Mouse (Mus musculus): ENCODE results near the gene Top1.
A peak's percentile ranks its signal among the peaks of the same experiment; 100 is the strongest.
"Not testable (repeated sequence)": the region's sequence is repeated elsewhere in the genome, so short reads cannot be mapped to it uniquely, and the experiment has no call there.

Top1 gene

DNA sequence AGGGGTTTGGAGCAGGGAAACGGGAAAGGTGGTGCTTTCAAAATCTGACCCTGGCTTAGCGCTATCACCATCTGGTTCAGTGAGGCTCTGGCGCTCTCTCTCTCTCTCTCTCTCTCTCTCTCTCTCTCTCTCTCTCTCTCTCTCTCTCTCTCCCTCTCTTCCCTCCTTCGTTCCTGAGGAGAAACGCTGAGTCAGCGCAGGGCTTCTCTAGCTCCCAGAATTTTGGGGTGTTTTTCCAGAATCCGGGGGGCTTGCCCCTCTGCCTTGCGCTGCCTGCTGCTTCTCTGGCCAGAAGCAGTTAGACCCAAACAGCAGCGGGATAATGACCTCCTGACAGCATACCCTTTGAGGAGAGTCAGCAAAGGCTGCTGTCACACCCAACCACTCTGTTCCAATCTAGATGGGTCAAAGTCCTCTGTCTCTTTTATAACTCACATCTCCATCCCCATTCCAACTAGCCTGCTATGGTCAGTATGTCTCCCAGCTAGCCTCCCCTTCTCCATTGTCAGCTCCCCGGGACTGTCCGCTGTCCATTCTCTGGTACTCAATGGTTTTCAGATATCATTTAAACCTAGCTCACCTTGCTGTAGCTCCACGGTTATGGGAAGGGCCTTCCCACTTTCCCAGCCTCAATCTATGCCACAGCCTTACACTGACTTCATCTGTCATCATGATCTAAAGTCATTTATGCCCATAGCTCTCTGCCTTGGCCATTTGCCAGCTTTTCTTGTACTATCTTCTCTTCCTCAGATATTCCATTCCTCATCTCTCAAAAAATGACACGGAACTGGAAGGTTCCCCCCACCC lies 5.6 kb upstream of the Top1 start:
- DNase-seq, result no peak

DNA sequence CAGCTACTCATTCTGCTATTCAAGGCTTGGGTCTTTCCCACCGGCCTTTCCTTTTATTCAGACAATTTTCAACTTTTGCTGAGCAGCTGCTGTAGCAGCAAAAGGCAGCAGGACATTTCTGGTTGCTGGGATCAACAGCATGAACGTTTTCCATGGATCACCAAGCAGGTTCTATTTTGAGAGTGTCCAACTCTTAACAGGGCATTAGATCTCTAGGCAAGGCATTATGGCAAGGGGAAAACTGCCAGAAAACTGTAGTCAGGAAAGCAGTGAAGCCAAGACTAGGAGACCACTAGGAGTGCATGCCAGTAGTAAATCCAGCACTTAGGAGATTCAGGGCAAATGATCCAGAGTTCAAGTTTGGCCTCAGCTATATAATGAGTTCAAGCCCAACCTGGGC lies 4.5 kb upstream of the Top1 start:
- DNase-seq, result peak; percentile 36

DNA sequence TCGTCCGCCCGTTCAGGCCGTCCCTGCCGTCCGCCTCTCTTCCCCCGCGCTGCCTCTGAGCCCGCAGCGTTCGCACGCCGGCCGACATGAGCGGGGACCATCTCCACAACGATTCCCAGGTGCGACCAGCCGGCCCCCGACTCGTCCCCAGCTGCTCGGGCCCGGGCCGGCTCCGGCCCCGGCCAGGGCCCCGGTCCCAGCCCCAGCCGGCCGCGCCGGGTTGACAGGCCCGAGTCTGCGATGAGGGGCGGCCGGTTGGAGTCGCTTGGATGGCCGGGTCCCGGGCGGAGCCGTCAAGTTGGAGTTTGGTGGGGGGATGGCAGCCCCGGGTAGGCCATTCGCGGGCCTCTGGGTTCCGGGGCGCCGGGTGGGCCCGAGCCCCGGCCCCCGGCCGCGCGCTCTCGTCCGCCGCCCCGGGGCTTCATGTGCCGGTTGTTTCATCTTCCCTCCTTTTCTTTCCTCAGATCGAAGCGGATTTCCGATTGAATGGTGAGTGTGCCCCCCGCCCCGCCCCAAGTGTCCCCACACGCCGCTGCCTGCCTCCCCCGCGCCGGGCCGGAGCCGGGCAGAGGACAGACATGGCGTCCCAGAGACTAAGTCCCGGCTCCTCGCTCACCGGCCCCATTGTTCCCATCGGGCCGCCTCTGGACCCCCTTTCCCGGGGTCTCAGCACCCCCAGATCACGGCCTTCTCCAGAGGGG lies 606 bp downstream of the Top1 start:
- peak; percentile 34 for DNase-seq

DNA sequence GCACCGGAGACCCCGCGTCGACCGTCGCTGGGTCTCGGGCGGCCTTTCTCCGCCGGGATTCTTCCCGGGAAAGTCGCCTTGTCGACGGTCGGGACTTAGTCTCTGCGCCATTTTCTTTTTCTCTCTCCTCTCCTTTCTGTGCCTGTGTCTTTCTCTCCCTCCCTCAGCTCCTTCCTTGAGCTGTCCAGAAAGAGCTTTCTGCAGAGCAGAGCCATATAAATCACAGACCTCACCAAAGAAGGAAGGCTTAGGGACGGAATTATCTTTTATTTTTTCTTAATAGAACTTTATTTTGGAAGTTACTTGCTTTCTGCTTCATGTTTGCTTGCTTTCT lies 1.1 kb downstream of the Top1 start:
- DNase-seq, result no peak

DNA sequence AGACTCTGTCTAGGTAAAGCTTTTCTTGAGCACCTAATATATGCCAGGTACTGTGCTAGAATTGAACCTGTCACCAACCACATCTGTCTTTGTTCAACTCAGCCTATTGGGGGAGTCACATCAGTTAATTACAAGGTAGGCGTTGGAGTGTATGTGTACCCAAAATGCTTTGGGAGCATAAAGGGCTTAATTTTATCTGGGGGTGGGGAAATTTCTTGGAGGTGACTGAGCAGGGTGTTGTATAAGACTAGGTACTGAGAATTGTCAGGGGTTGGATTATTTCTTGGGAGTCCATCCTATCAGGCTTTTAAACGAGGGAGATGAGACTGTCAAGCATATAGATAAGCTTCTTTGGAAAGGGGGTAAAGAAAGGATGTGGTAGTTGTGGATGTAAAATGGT lies 2.4 kb downstream of the Top1 start:
- DNase-seq, result no peak

DNA sequence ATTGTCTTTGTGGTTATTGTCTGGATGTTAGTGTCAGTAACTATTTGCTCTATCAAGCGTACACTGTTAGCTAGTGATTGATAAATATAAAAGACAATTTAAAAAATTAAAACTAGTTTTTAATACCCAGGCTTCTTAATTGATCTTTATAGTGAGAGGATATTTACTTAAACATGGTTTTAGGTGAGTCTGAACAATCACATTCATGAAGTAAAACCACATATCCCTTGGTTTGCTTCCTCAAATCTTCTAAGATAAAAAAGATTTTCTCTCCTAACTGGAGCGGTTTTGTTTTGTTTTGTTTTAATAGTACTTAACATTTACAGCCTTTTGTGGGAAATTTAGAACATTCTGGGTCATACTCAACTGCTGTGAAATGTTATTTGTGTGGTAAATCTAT lies 3.4 kb downstream of the Top1 start:
- DNase-seq, result no peak

DNA sequence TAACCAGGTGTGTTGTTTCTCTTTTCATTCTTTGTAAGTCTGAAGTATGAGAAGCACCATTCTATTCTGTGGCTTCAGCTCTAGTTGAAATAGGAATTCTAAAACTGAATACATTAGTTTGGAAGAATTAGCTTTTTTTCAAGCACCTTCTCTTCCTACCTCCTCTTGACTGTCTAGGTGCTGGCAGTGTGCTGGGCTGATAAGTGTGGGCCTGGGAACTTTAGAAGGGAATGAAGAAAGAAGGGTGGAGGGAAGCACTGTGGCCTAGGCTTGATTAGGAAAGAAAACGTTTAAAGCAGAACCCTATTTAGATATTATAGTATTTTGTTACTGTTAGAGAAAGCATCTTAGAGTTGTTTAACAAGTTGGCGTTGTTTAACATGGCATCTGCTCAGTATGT lies 5.5 kb downstream of the Top1 start:
- no peak for DNase-seq

DNA sequence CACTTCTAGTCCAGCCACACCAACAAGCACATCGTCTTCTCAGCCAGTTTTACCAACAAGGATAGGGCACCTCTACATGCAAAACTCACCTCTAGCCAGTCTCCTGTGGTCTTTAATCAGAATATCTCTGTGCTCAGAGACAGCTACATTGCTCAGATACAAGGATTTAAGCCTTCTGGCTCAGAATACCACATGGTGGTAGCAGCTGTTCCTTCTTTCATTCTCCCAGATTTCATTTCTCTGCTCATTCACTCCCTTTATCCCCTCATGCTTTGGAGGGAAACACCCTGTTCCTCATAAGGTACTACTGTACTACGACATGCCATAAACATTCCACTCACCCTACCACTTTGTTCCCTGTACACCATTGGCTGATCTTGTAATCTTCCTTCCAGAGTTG lies 7.5 kb downstream of the Top1 start:
- DNase-seq, result no peak

DNA sequence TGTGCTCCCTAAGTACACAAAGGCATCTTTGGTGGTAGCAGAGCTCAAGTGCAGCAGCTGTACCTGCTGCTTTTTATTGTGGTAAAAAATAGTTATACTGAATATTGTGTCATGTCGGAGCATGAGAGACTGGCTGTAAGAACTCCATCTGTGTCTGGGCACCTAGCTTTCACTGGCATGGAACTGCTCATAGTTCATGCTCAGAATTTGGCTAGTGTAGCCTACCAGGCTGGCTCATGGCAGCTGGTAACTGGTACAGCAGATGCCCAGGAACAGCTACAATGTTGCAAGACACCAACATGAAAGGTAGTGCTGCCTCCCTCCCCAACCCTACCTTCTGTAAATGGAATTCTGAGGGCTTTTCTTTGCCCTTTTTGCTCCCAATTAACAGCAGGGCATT lies 9.9 kb downstream of the Top1 start:
- no peak for DNase-seq

DNA sequence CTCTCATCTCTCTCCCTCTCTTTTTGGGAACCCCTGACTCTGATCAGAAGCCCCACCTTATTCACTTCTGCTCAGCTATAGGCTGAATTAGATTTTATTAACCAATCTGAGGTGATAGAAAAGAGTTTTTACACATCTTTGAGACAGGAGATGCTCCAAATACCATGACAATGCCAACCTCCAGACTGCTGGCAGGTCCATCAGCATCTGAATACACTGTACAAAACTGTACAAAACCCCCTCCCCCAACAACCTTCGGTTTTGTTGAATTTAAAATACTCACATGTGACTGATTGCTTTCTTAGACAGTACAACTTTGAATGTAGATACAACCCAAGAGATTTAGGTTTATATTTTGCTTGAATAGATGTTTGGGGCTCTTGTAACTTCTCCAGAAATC lies 10.5 kb downstream of the Top1 start:
- DNase-seq, result no peak

DNA sequence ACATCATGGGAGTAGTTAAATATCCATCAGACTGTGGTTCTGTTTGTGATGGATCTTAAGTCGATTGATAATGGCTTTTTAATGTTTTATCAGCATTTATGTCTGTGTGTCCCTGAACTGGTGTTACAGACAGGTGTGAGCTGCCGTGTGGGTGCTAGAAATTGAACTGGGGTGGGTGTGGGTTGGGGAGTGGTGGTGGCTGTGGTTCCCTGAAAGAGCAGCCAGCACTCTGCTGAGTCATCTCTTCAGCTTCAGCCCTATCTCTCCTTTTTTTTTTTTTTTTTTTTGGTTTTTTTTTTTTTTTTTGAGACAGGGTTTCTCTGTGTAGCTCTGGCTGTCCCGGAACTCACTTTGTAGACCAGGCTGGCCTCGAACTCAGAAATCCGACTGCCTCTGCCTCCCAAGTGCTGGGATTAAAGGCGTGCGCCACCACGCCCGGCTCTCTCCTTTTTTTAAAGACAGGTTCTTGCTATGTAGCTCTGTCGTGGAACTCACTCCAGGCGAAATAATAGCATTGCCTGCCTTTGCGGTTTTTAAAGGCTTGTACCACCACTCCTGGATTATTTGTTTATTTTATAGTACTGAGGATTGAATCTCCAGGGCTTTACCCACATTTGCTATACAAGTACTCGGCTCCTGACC lies 12.2 kb downstream of the Top1 start:
- DNase-seq, result no peak

DNA sequence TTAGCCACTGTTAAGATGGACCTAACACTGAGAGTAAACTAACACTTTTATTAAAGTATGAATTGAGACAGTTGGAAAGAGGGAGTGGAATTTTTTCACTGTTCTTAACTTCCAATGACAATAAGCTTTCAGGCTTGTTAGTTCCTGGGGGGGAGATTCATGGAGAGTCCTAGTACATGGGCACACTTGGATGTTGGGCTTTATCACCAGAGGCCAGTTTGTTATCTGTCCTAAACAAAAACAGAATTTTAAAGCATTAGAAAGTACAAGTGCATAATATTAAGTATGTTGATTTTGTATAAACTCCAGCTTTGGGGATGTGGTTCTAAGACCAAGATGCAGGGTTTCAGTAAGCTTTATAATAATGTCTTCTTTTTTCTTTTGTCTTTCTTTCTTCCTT lies 13.1 kb downstream of the Top1 start:
- no peak for DNase-seq

DNA sequence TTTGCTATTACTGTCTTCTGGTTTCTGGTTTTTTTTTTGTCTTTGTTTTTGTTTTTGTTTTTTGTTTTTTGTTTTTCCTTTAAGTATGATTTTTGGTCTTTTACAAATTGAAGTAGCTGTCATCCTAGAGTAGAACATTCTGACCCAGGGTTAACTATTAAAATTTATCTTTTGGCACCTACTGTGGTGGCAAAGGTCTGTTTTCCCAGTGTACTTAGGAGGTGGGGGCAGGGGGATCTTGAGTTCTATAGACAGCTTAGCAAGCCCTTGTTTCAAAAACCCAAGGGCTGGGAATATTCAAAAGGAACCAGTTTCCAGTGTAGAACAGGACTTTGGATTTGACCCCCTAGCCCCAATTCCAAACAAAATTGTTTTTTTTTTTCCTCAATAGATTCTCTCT lies 18.7 kb downstream of the Top1 start:
- no peak for DNase-seq

DNA sequence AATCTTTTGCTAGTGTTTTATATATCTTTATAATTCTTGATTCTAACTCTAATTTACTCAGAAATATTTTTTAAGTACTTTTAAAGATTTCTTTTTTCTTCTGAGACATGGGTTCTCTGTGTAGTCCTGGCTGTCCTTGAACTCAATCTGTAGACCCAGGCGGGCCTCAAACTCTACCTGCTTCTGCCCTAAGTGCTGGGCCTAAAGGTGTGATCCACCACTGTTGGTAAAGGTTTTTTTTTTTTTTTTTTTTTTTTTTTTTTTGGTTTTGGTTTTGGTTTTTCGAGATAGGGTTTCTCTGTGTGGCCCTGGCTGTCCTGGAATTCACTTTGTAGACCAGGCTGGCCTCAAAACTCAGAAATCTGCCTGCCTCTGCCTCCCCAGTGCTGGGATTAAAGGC lies 19.3 kb downstream of the Top1 start:
- DNase-seq, result not testable (repeated sequence)

DNA sequence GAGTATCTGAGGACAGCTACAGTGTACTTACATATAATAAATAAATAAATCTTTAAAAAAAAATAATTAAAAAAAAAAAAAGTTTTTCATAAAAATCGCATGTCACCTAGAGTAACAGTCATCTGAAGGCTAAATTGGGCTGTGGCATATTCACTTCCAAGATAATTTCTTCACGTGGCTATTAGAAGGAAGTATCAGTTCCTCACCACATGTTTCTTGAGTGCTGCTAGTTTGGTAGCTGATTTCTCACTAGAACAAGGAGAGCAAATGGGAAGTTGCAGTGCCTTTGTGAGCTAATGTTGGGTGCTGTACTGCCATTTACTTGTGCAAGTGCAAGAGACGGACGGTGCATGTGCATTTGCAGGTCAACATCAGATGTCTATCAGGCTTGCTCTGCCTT lies 21.6 kb downstream of the Top1 start:
- no peak for DNase-seq

DNA sequence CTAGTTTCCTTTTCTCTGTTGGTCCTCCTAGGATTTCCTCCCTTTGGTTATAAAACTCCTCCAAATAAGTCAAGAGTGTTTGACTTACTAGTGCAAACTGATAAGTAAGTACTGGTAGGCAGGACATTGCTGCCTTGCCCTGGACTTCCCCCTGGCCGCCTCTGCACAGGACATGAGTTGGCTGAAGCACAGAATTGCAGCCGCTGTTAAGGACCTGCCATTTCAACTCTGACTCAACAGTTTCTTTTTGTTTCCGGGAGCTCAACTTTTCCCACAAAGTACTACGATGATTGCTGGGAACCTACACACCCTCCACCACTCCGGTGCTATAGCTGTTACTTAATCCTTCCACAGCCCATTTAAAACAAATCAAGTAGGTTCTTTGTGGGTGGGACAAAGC lies 54.6 kb downstream of the Top1 start:
- DNase-seq, result peak; percentile 7

DNA sequence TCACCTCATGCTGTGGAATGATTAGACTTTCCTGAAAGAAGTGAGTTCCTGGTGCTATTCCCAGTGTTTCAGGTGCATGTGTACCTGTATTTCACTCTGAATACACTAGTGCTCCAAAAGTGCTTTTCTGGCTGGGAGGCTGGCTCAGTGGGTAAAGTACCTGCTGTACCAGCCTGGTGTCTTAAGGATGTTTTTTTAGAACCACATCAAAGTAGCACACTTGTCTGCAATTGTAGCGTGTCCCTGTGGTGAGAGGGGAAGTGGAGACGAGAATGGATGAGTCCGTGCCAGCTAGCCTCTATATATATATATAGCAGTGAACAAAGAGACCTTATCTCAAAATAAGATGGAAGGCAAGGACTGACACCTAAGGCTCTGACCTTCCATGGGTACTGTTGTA lies 55.9 kb downstream of the Top1 start:
- no peak for DNase-seq

DNA sequence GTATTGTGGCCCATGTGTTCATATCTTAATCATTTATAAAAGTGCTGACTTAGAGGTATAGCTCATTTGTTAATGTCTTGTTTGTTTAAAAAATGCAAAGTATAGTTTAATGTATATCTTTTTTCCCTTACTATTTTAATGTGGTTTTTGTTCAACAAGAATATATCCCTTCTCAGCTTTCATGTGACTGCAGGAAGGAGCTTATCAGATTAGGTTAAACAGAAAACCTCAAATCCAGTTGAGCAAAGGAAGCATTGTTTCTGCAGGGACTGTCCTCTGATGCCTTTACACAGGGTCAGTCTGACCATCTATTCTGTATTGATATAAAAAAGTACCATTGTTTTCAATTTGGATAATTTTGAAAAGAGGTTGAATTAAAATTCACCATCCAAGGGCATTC lies 57.1 kb downstream of the Top1 start:
- no peak for DNase-seq

DNA sequence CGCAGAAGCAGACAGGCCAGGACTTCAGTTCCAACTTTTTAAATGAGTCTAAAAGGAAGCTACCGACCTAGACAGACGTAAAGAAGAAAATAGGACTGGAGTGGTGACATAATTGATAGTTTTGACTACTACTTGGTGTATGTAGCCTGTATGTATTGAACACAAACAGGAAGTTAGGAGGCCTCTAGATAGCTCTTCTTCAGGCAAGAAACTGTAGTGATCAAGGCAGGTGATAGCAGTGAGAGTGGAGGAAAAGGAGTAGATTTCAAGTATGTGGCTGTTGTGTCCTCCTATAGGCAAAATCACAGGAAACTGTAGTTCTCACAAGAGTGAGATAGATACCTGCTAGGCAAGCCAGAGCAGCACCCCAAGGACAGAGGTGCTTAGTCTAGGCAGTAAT lies 62.0 kb downstream of the Top1 start:
- no peak for DNase-seq

DNA sequence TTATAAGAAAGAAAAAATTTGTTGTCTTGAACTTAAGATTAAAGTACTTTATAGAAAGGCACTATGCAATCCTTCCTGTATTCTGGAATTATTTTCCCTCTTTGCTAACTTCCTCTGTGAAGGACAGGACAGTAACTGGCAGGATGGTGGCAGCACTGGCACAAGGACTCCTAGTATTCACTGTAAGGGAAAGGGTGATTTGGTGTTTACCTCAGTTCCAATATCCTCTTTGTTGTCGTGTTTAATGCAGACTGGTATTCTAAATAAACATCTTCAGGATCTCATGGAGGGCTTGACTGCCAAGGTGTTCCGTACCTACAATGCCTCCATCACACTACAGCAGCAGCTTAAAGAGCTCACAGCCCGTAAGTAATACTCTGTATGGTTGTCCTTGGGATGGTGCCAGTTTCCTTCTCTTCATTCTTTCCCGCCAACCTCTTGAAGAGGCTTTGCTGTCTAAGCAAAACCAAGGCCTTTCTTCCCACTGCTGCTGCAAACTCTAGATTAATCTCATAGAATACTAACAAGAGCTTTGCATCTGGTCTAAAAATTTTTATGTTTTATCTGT lies 69.9 kb downstream of the Top1 start:
- DNase-seq, result no peak

DNA sequence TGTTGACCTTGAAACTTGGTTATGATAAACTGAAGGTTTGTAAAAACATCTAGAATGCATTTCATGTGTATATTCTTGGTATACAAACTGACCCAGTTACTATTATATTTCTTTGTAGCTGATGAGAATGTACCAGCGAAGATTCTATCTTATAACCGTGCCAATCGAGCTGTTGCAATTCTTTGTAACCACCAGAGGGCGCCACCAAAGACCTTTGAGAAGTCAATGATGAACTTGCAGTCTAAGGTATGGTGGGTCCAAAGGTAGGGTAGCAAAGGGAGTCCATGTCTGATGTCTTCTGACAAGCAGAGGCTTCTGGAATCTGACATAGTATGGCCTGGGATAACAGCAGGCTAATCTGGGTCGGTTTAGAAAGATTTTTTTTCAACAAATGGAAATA lies 71.6 kb downstream of the Top1 start:
- no peak for DNase-seq

DNA sequence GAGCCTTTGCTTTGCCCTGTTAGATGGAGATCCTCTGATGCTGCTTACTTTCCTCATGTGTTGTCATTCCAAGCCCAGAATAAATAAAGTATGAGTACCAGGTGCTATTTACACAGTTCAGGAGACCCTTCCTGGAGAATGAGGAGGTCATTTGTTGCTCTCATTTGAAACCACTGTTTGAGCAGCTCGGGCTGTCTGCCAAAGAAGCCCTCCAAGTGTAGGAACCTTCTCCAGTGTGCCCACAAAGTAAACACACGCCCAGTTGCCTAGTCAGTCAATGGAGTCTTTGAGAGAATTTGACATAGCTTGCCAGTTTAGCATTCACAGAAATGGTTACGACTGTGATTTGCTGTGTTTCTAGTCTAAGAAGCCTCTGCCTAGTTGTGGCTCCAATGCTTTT lies 73.1 kb downstream of the Top1 start:
- no peak for DNase-seq

DNA sequence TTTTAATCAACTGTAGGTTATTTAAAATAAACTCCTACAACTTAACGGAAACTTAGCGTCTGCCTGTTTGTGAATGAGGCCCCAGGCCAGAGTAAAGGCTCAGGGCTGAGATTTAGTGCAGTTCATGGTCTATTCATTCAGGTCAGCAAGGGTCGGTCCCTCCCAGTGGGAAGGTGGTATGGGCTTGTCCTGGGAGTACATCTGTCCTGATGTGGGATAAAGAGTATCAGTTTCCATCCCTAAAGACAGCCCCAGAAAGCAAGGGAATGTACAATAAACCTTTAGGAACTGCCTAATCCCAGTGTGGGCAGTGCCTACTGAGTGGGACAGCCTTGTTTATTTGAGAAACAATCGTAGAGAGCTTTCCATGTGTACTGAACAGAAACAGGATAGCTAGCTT lies 77.0 kb downstream of the Top1 start:
- DNase-seq, result no peak

Data from kidney, adult 11 months (tissue).